Mouse (Mus musculus): ENCODE measurements around the gene Lmbr1.

The Lmbr1 gene

GRCm38 (mm10) chr5:29253876-29254275, 124.3 kb downstream of the Lmbr1 start:
- no peak for DNase-seq (ENCODE audit: low spot score)

- DNase-seq (ENCODE audit: low spot score), result no peak
These were observed 126.7 kb downstream of the Lmbr1 start for GRCm38 (mm10) chr5:29251496-29251873.

GRCm38 (mm10) chr5:29250795-29251495, 127.2 kb downstream of the Lmbr1 start:
- no peak for DNase-seq (ENCODE audit: low spot score)

- DNase-seq (ENCODE audit: low spot score), result no peak
These were observed 133.4 kb downstream of the Lmbr1 start for GRCm38 (mm10) chr5:29244769-29245168.

- DNase-seq (ENCODE audit: low spot score), result no peak
These were observed 139.8 kb downstream of the Lmbr1 start for GRCm38 (mm10) chr5:29238379-29238778.

GRCm38 (mm10) chr5:29230481-29230880, 147.7 kb downstream of the Lmbr1 start:
- no peak for DNase-seq (ENCODE audit: low spot score)

- DNase-seq (ENCODE audit: low spot score), result no peak
These were observed 154.1 kb downstream of the Lmbr1 start for GRCm38 (mm10) chr5:29224089-29224488.

- DNase-seq (ENCODE audit: low spot score), result no peak
These were observed 160.2 kb downstream of the Lmbr1 start for GRCm38 (mm10) chr5:29217997-29218396.

- DNase-seq (ENCODE audit: low spot score), result no peak
These were observed 166.1 kb downstream of the Lmbr1 start for GRCm38 (mm10) chr5:29211980-29212555.

- peak; percentile 23 for DNase-seq (ENCODE audit: low spot score)
These were observed 172.5 kb downstream of the Lmbr1 start for GRCm38 (mm10) chr5:29205690-29206089.

- no peak for DNase-seq (ENCODE audit: low spot score)
These were observed 178.3 kb downstream of the Lmbr1 start for GRCm38 (mm10) chr5:29199868-29200267.

GRCm38 (mm10) chr5:29198960-29199488, 179.2 kb downstream of the Lmbr1 start:
- no peak for DNase-seq (ENCODE audit: low spot score)

GRCm38 (mm10) chr5:29197187-29197586, 181.0 kb downstream of the Lmbr1 start:
- no peak for DNase-seq (ENCODE audit: low spot score)

GRCm38 (mm10) chr5:29196264-29196658, 181.9 kb downstream of the Lmbr1 start:
- DNase-seq (ENCODE audit: low spot score), result no peak

- peak; percentile 82 for DNase-seq (ENCODE audit: low spot score)
These were observed 182.5 kb downstream of the Lmbr1 start, which contains the start of gene Rnf32 for GRCm38 (mm10) chr5:29195570-29196263. Gene Rnf32, plus strand, starts transcription at chr5:29195992.

GRCm38 (mm10) chr5:29195231-29195569, 183.0 kb downstream of the Lmbr1 start:
- DNase-seq (ENCODE audit: low spot score), result no peak

GRCm38 (mm10) chr5:29186798-29187197, 191.4 kb downstream of the Lmbr1 start:
- DNase-seq (ENCODE audit: low spot score), result no peak
